Mouse (Mus musculus): ENCODE data around the gene Mettl7a3.

- peak; percentile 79 for TF ChIP-seq CTCF (IDR thresholded peaks at IDR 0.05; ENCODE audit: low read depth)
- no peak for TF ChIP-seq EP300 (optimal IDR thresholded peaks at IDR 0.05)
Measured at GRCm38 (mm10) chr15:100375066-100375465, 40.3 kb downstream of the Mettl7a3 start.
